11 mouse cellular contexts compared by ENCODE assay signal in the genomic region with DNA sequence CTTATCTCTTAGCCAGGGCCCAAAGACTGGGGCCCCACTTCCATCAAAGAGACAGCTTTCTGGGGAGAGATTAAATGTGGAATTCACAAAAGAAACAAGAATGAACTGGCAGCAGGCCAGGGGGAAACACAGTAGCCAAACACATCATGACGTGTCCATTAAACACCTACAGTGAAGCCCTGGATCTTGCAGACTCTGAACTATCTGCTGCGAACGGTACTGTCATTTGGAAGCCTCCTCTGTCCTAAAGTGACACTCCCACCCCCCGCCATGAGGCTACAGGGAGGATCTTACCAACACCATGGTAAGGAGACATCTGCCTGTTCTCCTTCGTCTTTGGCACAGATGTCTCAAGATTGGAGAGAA. TPM values are rescaled to one million over a fixed set of nuclear protein-coding genes. Genes with fewer than 3 reads are reported as not detected.
A peak's percentile ranks its signal among the peaks of the same experiment; 100 is the strongest.
DNase-seq lines count a peak whose midpoint lies in the region; ATAC-seq and TF ChIP-seq lines count a peak whose summit lies in the region.
"Had no signal": no experiment of that assay in that cellular context is flagged by ENCODE, and none has a peak within 500 bp of the region (broad histone marks: within the 10 kb centered on the region; RNA-seq: fewer than 3 reads in every experiment).

No protein-coding gene starts in this region.

- peak overlapping the region; percentile 60; the same call in 1 of the 2 replicates for H3K27ac ChIP-seq in heart, embryonic 11.5 days (ENCODE audit: low read depth, low read length)
- H3K27ac ChIP-seq in lung, embryonic 14.5 days (ENCODE audit: low read depth) = peak overlapping the region; percentile 58; the same call in 1 of the 2 replicates
- H3K27ac ChIP-seq in heart, embryonic 13.5 days (replicated peaks) = peak overlapping the region; percentile 69
- no peak overlapping the region for H3K27ac ChIP-seq in liver, embryonic 14.5 days
- H3K27ac ChIP-seq: limb, embryonic 13.5 days had no signal

- H3K9ac ChIP-seq in heart, embryonic 11.5 days (ENCODE audit: low read depth, low read length) = no peak overlapping the region
- H3K9ac ChIP-seq in lung, embryonic 14.5 days = no peak overlapping the region
- H3K9ac ChIP-seq in heart, embryonic 13.5 days = peak overlapping the region; percentile 58
- no peak overlapping the region for H3K9ac ChIP-seq in liver, embryonic 14.5 days (replicated peaks)
- H3K9ac ChIP-seq: limb, embryonic 13.5 days had no signal

- TF ChIP-seq EP300 in liver, embryonic 14.5 days (IDR thresholded peaks at IDR 0.05; ENCODE audit: low read depth) = no peak

- no peak overlapping the region for H3K4me3 ChIP-seq in heart, embryonic 11.5 days (ENCODE audit: low read depth, low read length)
- no peak overlapping the region for H3K4me3 ChIP-seq in lung, embryonic 14.5 days (ENCODE audit: low read depth, low read length)
- H3K4me3 ChIP-seq in heart, embryonic 13.5 days = peak overlapping the region; percentile 24; the same call in 1 of the 2 replicates
- no peak overlapping the region for H3K4me3 ChIP-seq in liver, embryonic 14.5 days (ENCODE audit: insufficient read depth in 1 of 2, low read depth in 2 of 2, low read length in 2 of 2)
- H3K4me3 ChIP-seq: limb, embryonic 13.5 days had no signal

- H3K4me1 ChIP-seq in heart, embryonic 11.5 days (ENCODE audit: control insufficient read depth, insufficient read depth, low read length) = peaks cover 19% of the 10 kb centered on the region
- H3K4me1 ChIP-seq in lung, embryonic 14.5 days (ENCODE audit: insufficient read depth) = peaks cover 7% of the 10 kb centered on the region; the same call in 1 of the 2 replicates
- H3K4me1 ChIP-seq in heart, embryonic 13.5 days = peaks cover 37% of the 10 kb centered on the region
- H3K4me1 ChIP-seq in liver, embryonic 14.5 days (replicated peaks; ENCODE audit: control insufficient read depth in 2 of 2, insufficient read depth in 2 of 2, low read length in 1 of 2) = peaks cover 4 to 15% of the 10 kb centered on the region in 2 experiments; a peak in 3 of 4 replicates
- H3K4me1 ChIP-seq: limb, embryonic 13.5 days had no signal

- H3K36me3 ChIP-seq in heart, embryonic 11.5 days (ENCODE audit: control insufficient read depth, insufficient read depth, low read length) = no peaks in the 10 kb centered on the region
- no peaks in the 10 kb centered on the region for H3K36me3 ChIP-seq in lung, embryonic 14.5 days (ENCODE audit: insufficient read depth)
- H3K36me3 ChIP-seq in heart, embryonic 13.5 days = no peaks in the 10 kb centered on the region
- H3K36me3 ChIP-seq in liver, embryonic 14.5 days (replicated peaks; ENCODE audit: control insufficient read depth, insufficient read depth, low read depth) = no peaks in the 10 kb centered on the region
- H3K36me3 ChIP-seq: limb, embryonic 13.5 days had no signal

- 21% methylated on average over 5 of the region's 5 CpGs for WGBS in heart, embryonic 11.5 days (ENCODE audit: insufficient replicate concordance)
- 21% methylated on average over 5 of the region's 5 CpGs for WGBS in lung, embryonic 14.5 days
- WGBS in heart, embryonic 13.5 days = 19% methylated on average over 5 of the region's 5 CpGs
- WGBS in liver, embryonic 14.5 days (ENCODE audit: insufficient replicate concordance) = 22% methylated on average over 5 of the region's 5 CpGs

- H3K9me3 ChIP-seq in heart, embryonic 11.5 days (replicated peaks; ENCODE audit: control insufficient read depth, low read length) = no peaks in the 10 kb centered on the region
- H3K9me3 ChIP-seq in lung, embryonic 14.5 days (ENCODE audit: low read depth, low read length) = no peaks in the 10 kb centered on the region
- H3K9me3 ChIP-seq in heart, embryonic 13.5 days = no peaks in the 10 kb centered on the region
- H3K9me3 ChIP-seq in liver, embryonic 14.5 days (ENCODE audit: control insufficient read depth, low read length) = no peaks in the 10 kb centered on the region
- H3K9me3 ChIP-seq: limb, embryonic 13.5 days had no signal

- intact Hi-C loops in heart, postnatal 36 days (cut with DNase I) = no loop called here

- no peak for TF ChIP-seq CTCF in lung, embryonic 14.5 days (IDR thresholded peaks at IDR 0.05; ENCODE audit: low read depth)
- TF ChIP-seq CTCF in liver, embryonic 14.5 days (IDR thresholded peaks at IDR 0.05; ENCODE audit: low read depth) = no peak

- no peak for DNase-seq in heart, postnatal 36 days
- peak; percentile 86 for DNase-seq in lung, embryonic 14.5 days
- no peak for DNase-seq in lung, postnatal 4 days
- DNase-seq in liver, embryonic 14.5 days (ENCODE audit: low read depth in 3 of 3, low spot score in 3 of 3) = no peak
- no peak for DNase-seq in cerebellum, postnatal 4 days (ENCODE audit: low spot score in 2 of 2)
- no peak for DNase-seq in frontal cortex, postnatal 14 days (ENCODE audit: low spot score in 2 of 2)
- DNase-seq: kidney, adult 18-20 months had no signal

- ATAC-seq in heart, embryonic 11.5 days (replicated peaks; ENCODE audit: insufficient number of reproducible peaks, low FRiP score, low TSS enrichment) = 0 out of 2 replicates have a peak, but pooled peaks have one; percentile 19
- ATAC-seq in lung, embryonic 14.5 days (ENCODE audit: insufficient read depth) = peak; percentile 66
- ATAC-seq in heart, embryonic 13.5 days (ENCODE audit: extremely low read depth, insufficient number of reproducible peaks, low FRiP score, low TSS enrichment) = no peak
- ATAC-seq in liver, embryonic 14.5 days (ENCODE audit: insufficient read depth) = 0 out of 2 replicates have a peak, but pooled peaks have one; percentile 32
- ATAC-seq: forebrain, embryonic 14.5 days had no signal

- no peaks in the 10 kb centered on the region for H3K27me3 ChIP-seq in heart, embryonic 11.5 days (ENCODE audit: control insufficient read depth, insufficient read depth, low read length)
- H3K27me3 ChIP-seq in lung, embryonic 14.5 days (ENCODE audit: insufficient read depth, low read length) = no peaks in the 10 kb centered on the region
- H3K27me3 ChIP-seq in heart, embryonic 13.5 days (replicated peaks) = no peaks in the 10 kb centered on the region
- H3K27me3 ChIP-seq in liver, embryonic 14.5 days (ENCODE audit: control insufficient read depth, insufficient read depth, low read length) = no peaks in the 10 kb centered on the region
- H3K27me3 ChIP-seq: limb, embryonic 13.5 days had no signal

- H3K4me2 ChIP-seq in heart, embryonic 11.5 days = peak overlapping the region; percentile 53
- H3K4me2 ChIP-seq in lung, embryonic 14.5 days = peak overlapping the region; percentile 13; the same call in 1 of the 2 replicates
- H3K4me2 ChIP-seq in heart, embryonic 13.5 days = peak overlapping the region; percentile 62
- no peak overlapping the region for H3K4me2 ChIP-seq in liver, embryonic 14.5 days (ENCODE audit: low read depth)
- H3K4me2 ChIP-seq: limb, embryonic 13.5 days had no signal

RNA-seq across cellular contexts. Expression of a gene that starts 1.0 kb away (rescaled TPM):
- polyA plus RNA-seq in heart, embryonic 11.5 days (2014; fragmentation: Nextera tagmentation; extraction: Ambion mirVana) = 8.4 and 9.2 TPM in 2 replicates
- total RNA-seq in heart, postnatal 36 days (2021) = 10 to 100 TPM; 20.5 to 20.8 TPM
- 2.6 and 3.4 TPM in 2 replicates for polyA plus RNA-seq in lung, embryonic 14.5 days (2014; fragmentation: Nextera tagmentation; extraction: Ambion mirVana)
- polyA plus RNA-seq in heart, embryonic 13.5 days (2015; fragmentation: Nextera tagmentation; extraction: Ambion mirVana) = 7.8 and 7.9 TPM in 2 replicates
- polyA plus RNA-seq in liver, embryonic 14.5 days (2012; rRNA removed) = 6.1 and 8.7 TPM in 2 replicates
- polyA plus RNA-seq in liver, embryonic 14.5 days (2014; fragmentation: Nextera tagmentation; extraction: Ambion mirVana) = 12.8 and 13.1 TPM in 2 replicates

RNA-seq across cellular contexts. Expression of a gene that starts 13.6 kb away (rescaled TPM):
- 591 and 599 TPM in 2 replicates for polyA plus RNA-seq in heart, embryonic 11.5 days (2014; fragmentation: Nextera tagmentation; extraction: Ambion mirVana)
- total RNA-seq in heart, postnatal 36 days (2021) = 100 to 1,000 TPM; 264 to 294 TPM
- 950 and 1,052 TPM in 2 replicates for polyA plus RNA-seq in lung, embryonic 14.5 days (2014; fragmentation: Nextera tagmentation; extraction: Ambion mirVana)
- polyA plus RNA-seq in heart, embryonic 13.5 days (2015; fragmentation: Nextera tagmentation; extraction: Ambion mirVana) = 394 and 428 TPM in 2 replicates
- polyA plus RNA-seq in liver, embryonic 14.5 days (2012; rRNA removed) = 548 and 604 TPM in 2 replicates
- polyA plus RNA-seq in liver, embryonic 14.5 days (2014; fragmentation: Nextera tagmentation; extraction: Ambion mirVana) = 640 and 652 TPM in 2 replicates

RNA-seq across cellular contexts. Expression of a gene that starts 27.3 kb away (rescaled TPM):
- polyA plus RNA-seq in heart, embryonic 11.5 days (2014; fragmentation: Nextera tagmentation; extraction: Ambion mirVana) = 18.1 and 20.2 TPM in 2 replicates
- total RNA-seq in heart, postnatal 36 days (2021) = 1 to 10 TPM; 6.3 to 6.9 TPM
- 30.0 and 32.8 TPM in 2 replicates for polyA plus RNA-seq in lung, embryonic 14.5 days (2014; fragmentation: Nextera tagmentation; extraction: Ambion mirVana)
- polyA plus RNA-seq in heart, embryonic 13.5 days (2015; fragmentation: Nextera tagmentation; extraction: Ambion mirVana) = 19.0 and 19.6 TPM in 2 replicates
- polyA plus RNA-seq in liver, embryonic 14.5 days (2012; rRNA removed) = 7.1 and 9.7 TPM in 2 replicates
- polyA plus RNA-seq in liver, embryonic 14.5 days (2014; fragmentation: Nextera tagmentation; extraction: Ambion mirVana) = 9.3 and 10.3 TPM in 2 replicates

RNA-seq across cellular contexts. Expression of a gene that starts 39.8 kb away (rescaled TPM):
- not detected in 2 replicates for polyA plus RNA-seq in heart, embryonic 11.5 days (2014; fragmentation: Nextera tagmentation; extraction: Ambion mirVana)
- total RNA-seq in heart, postnatal 36 days (2021) = not detected
- not detected in 2 replicates for polyA plus RNA-seq in lung, embryonic 14.5 days (2014; fragmentation: Nextera tagmentation; extraction: Ambion mirVana)
- polyA plus RNA-seq in heart, embryonic 13.5 days (2015; fragmentation: Nextera tagmentation; extraction: Ambion mirVana) = not detected in 2 replicates
- polyA plus RNA-seq in liver, embryonic 14.5 days (2012; rRNA removed) = not detected in 2 replicates
- polyA plus RNA-seq in liver, embryonic 14.5 days (2014; fragmentation: Nextera tagmentation; extraction: Ambion mirVana) = not detected in 2 replicates
- polyA plus RNA-seq: forebrain, embryonic 14.5 days; limb, embryonic 13.5 days had no signal

RNA-seq across cellular contexts. Expression of a gene that starts 52.9 kb away (rescaled TPM):
- polyA plus RNA-seq in heart, embryonic 11.5 days (2014; fragmentation: Nextera tagmentation; extraction: Ambion mirVana) = 44.7 and 46.2 TPM in 2 replicates
- total RNA-seq in heart, postnatal 36 days (2021) = 10 to 100 TPM; 47.3 to 51.7 TPM
- 80.8 and 83.7 TPM in 2 replicates for polyA plus RNA-seq in lung, embryonic 14.5 days (2014; fragmentation: Nextera tagmentation; extraction: Ambion mirVana)
- 44.3 TPM in 2 replicates for polyA plus RNA-seq in heart, embryonic 13.5 days (2015; fragmentation: Nextera tagmentation; extraction: Ambion mirVana)
- 13.0 and 17.2 TPM in 2 replicates for polyA plus RNA-seq in liver, embryonic 14.5 days (2012; rRNA removed)
- polyA plus RNA-seq in liver, embryonic 14.5 days (2014; fragmentation: Nextera tagmentation; extraction: Ambion mirVana) = 41.0 and 46.2 TPM in 2 replicates
